Mouse (Mus musculus): ENCODE results near the gene Atp8b4.
"Not testable (repeated sequence)": the region's sequence is repeated elsewhere in the genome, so short reads cannot be mapped to it uniquely, and the experiment has no call there.

The Atp8b4 gene

DNA sequence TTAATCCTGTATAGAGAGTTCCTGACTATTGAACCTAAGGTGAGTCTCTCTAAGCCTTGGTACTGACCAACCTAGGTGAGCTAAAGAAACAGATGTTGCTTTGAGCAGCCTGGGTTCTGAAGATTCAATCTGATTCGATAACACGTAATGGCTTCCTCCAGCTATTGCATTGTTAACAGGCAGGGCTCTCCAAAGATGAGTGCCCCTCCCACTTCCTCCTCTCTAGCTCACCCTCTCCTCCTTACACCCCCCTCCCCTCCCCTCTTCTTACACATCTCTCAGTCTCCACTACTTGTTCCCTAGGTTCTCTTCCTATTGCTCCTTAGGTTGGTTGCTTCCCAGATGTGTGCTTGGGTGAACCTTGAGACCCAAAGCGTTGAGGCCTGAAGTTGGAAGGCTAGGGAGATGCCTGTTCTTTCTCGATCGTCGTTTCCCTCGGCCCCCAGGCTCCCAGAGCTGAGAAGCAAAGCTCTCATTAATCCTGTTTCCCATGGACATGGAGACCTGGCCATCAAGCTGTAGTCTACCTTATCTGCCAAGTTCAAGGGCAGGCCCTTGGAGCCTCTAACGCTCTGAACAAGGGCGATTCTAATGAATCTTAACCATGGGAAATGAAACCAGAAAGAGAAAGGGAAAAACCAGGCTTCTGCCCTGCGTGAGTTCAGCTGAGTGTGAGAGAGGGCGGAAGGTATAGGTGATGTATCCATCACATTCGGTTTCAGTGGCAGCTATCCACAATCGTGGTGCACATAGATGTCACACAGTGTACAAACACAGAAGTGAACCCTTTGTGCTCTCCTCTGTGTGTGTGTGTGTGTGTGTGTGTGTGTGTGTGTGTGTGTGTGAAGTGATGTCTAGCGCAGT lies 4.4 kb downstream of the Atp8b4 start:
- DNase-seq, result peak; percentile 62

GRCm38 (mm10) chr2:126495230-126495629 lies 5.2 kb downstream of the Atp8b4 start:
- no peak for DNase-seq

GRCm38 (mm10) chr2:126493306-126493705 lies 7.2 kb downstream of the Atp8b4 start:
- DNase-seq, result no peak

DNA sequence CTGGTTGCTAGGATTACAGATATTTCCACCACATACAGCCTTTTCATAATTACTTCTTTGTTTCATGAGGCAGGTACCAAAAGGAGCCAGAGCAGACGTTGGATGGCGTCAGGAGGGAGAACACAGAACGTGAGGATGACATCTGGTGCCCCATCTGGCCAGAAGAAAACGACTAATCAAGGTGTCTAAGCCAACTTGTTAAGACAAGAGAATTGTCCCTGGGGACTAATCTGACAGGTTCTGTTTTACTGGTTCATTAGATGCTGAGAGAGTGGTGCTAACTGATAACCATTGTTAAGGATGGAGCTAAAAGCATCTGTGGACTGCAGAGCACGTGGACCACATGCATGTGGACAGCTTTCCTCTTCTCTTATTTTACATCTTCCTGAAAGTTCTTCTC lies 7.8 kb downstream of the Atp8b4 start:
- no peak for DNase-seq

GRCm38 (mm10) chr2:126491446-126491845 lies 9.0 kb downstream of the Atp8b4 start:
- DNase-seq, result no peak

DNA sequence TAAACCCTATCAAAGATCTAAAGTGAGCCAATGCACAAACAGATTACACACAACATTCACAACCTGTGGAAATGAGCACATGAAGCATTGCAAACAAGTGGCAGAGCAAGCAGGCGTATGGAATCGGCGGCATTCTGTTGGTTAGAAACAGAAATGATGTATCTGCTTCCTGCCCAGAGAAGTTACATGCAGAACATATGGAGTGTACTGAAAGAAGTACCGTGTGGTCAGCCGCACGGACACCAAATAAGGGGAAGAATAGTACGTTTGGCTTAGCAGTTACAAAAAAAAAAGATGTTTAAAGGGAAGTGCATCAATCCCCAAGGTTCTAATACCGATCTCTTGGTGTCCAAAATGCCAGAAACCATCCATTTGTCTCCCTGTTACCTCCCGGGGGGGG lies 9.9 kb downstream of the Atp8b4 start:
- DNase-seq, result no peak

GRCm38 (mm10) chr2:126485262-126486017 lies 15.0 kb downstream of the Atp8b4 start:
- DNase-seq, result no peak

DNA sequence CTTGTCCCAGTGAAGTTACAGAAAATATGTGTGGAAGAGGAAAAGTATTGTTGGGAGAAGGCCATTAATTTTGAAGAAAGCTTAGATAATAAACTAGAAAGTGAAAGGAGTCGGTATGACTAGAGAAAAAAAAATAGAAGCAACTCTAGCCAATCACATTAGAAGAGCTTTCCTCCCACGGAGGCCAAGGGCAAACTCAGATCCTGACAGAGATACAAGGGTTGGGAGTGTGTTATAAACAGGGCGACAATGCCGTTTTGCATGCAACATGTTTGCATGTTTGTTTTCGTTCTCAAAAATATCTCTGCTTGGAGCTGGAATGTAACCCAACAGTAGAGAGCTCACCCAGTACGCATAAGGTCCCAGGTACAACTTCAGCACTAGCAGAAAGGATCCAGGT lies 17.1 kb downstream of the Atp8b4 start:
- no peak for DNase-seq

GRCm38 (mm10) chr2:126477556-126477955 lies 22.9 kb downstream of the Atp8b4 start:
- no peak for DNase-seq

DNA sequence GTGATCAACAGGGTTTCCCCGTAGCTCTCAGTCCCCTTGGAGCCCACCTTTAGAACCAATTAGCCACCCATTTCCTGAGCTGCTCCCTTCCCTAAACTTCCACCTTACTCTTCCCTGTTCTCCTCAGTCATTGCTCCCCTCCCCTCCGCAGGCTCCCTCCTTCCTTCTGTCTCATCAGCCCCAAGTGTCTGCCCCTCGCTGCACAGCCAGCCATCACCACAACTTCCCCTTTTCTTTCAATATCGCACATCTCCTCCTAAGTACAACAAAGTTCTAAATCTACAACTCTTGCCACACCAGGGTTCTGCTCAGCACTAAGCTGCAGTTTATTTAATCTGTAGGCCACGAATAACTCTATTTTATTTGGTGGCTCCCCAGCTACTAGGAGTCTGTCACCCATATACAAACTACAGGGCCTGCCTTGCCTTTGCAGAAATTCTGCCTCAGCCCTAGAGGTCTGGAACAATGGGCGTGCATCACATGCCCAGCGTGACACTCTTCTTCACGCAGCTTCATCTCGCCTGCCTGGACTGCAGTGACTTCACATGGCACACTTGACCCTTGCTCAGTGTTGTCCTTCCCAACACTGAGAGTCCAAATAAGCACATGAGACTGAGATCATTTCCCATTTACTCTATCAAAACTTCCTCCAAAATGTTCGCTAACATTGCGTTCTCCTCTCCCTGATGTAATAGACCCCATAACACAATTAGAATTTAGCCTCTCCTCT lies 24.6 kb downstream of the Atp8b4 start:
- DNase-seq, result peak; percentile 33

DNA sequence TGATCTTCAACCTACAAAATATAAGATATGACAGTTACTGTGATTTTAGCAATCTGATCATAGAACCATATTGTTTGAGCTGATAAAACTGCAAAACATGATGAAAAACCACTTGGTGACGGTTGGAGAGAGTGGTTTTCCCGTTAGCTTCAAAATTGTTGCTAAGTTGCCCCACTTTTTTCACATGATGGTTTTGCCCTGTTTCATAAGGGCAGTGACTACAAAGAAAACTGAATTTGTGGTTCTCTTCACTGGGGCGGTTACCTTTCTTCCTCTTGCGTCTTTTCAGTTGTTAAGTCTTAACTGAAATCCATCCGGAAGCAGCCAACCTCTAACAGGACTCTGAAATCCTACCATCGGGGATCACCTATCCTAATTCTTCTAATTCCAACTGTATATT lies 26.5 kb downstream of the Atp8b4 start:
- DNase-seq, result no peak

GRCm38 (mm10) chr2:126472836-126473235 lies 27.6 kb downstream of the Atp8b4 start:
- no peak for DNase-seq

DNA sequence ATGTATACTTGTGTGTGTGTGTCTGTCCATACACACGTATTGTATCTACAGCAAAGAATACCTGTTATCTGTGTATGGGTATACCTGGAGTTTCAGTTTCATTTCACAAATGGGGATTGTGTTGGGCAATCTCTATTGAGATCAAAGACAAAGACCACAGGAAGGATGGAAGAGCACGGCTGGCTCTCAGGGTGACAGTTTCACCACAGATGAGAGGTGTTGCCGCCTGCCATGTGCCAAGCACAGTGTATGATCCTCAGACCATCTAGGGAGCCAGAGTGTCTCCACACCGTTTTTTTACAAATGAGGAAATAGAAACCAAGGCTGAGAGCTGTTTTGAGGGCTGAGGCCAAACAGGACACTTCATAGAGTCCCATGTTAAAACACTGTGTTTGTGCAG lies 32.7 kb downstream of the Atp8b4 start:
- DNase-seq, result no peak

- DNase-seq, result peak; percentile 55
Measured at GRCm38 (mm10) chr2:126466391-126467134, 33.9 kb downstream of the Atp8b4 start.

DNA sequence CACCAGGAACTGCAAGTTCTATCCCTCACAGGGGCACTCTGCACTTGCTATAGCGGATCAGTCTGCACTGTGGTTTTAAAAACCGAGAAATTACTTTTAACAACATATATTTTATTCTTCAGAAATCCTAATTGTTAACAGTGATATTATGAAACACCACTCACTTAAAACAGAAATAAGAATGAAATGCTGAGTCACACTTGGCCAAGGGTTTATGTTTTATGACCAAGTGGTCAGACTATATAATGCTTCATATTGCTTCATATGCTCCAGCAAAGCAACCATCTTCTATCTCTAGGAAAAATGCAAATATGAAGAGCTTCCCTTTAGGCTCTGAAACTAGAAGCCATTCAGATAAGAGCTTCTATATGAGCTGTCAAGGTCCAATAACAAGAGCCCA lies 41.8 kb downstream of the Atp8b4 start:
- no peak for DNase-seq

- DNase-seq, result not testable (repeated sequence)
Measured at GRCm38 (mm10) chr2:126457759-126458158, 42.7 kb downstream of the Atp8b4 start.

DNA sequence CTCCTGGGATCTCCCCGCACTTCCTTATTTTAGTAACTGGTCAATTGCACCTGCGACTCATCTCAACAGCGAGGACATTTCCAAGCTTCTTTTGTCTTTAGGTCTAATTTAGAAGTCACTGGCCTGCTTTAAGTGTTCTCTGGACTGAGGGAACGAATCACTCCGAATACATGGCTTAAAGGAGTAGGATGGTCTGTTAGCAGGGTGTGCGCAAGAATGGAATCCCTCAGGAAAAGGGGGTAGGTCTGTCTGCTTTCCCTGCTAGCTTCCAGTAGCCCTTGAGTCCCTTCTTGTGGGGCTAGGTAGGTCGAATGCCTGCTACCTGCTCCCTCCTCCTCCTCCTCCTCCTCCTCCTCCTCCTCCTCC lies 49.6 kb downstream of the Atp8b4 start:
- DNase-seq, result no peak

GRCm38 (mm10) chr2:126450210-126450936 lies 50.1 kb downstream of the Atp8b4 start:
- no peak for DNase-seq

- no peak for DNase-seq
Measured at GRCm38 (mm10) chr2:126445039-126445438, 55.4 kb downstream of the Atp8b4 start.

- no peak for DNase-seq
Measured at GRCm38 (mm10) chr2:126441586-126441985, 58.9 kb downstream of the Atp8b4 start.

GRCm38 (mm10) chr2:126434712-126435111 lies 65.8 kb downstream of the Atp8b4 start:
- no peak for DNase-seq

GRCm38 (mm10) chr2:126434305-126434704 lies 66.2 kb downstream of the Atp8b4 start:
- DNase-seq, result no peak

All from thymus, postnatal 14 days (tissue).